Mouse (Mus musculus) liver, embryonic 14.5 days (tissue): Measurements from ENCODE around the gene Trabd2b.

Experiments used
- CTCF ChIP-seq: IDR thresholded peaks from 2 replicates; pipeline ENCODE4 v1.5.1; 2016; ENCODE audit warnings: antibody characterized with exemption, low read depth, control low read depth
- EP300 ChIP-seq: IDR thresholded peaks from 2 replicates; pipeline ENCODE4 v1.6.1; 2016; ENCODE audit warnings: antibody characterized with exemption, low read depth

- TF ChIP-seq CTCF, result no peak
- no peak for TF ChIP-seq EP300
These were observed 38.7 kb upstream of the Trabd2b start for GRCm38 (mm10) chr4:114367840-114368239.
